Mouse (Mus musculus): ENCODE measurements around the gene Prkch. TPM values are rescaled to one million over a fixed set of nuclear protein-coding genes. Genes with fewer than 3 reads are reported as not detected.
A peak's percentile ranks its signal among the peaks of the same experiment; 100 is the strongest.

The Prkch gene
- total and polyA plus RNA-seq, 2 experiments from 2014 or later, result 10.4 to 16.7 TPM

GRCm38 (mm10) chr12:73672007-73672406 lies 87.4 kb downstream of the Prkch start:
- WGBS, result 12% methylated on average over 4 of the region's 4 CpGs
- H3K27me3 ChIP-seq (ENCODE audit: insufficient read depth, low read length), result no peaks in the 10 kb centered on the region
- no peaks in the 10 kb centered on the region for H3K36me3 ChIP-seq (ENCODE audit: insufficient read depth)
- no peak for TF ChIP-seq CTCF (IDR thresholded peaks at IDR 0.05; ENCODE audit: low read depth)
- H3K4me1 ChIP-seq (ENCODE audit: insufficient read depth), result no peaks in the 10 kb centered on the region; the same call in 1 of the 2 replicates
- peak; percentile 43 for DNase-seq
- no peaks in the 10 kb centered on the region for H3K9me3 ChIP-seq (ENCODE audit: low read length)
- H3K4me3 ChIP-seq (ENCODE audit: low read depth, low read length), result no peak overlapping the region
- ATAC-seq, result no peak
- H3K9ac ChIP-seq, result no peak overlapping the region
- no peak overlapping the region for H3K27ac ChIP-seq (ENCODE audit: low read depth, low read length)
- H3K4me2 ChIP-seq (ENCODE audit: low read depth), result no peak overlapping the region

- no peak for TF ChIP-seq CTCF (IDR thresholded peaks at IDR 0.05; ENCODE audit: low read depth)
- Histone ChIP-seq H3K27ac (ENCODE audit: low read depth, low read length) (no peak overlapping the region), H3K4me2 (ENCODE audit: low read depth) (no peak overlapping the region), H3K4me1 (ENCODE audit: insufficient read depth) (no peaks in the 10 kb centered on the region; the same call in 1 of the 2 replicates), H3K9ac (no peak overlapping the region), H3K4me3 (ENCODE audit: low read depth, low read length) (no peak overlapping the region), H3K9me3 (ENCODE audit: low read length) (no peaks in the 10 kb centered on the region), H3K27me3 (ENCODE audit: insufficient read depth, low read length) (no peaks in the 10 kb centered on the region), H3K36me3 (ENCODE audit: insufficient read depth) (no peaks in the 10 kb centered on the region)
- 72% methylated on average over 7 of the region's 7 CpGs for WGBS
- DNase-seq, result peak; percentile 50
- ATAC-seq, result peak; percentile 58; the same call in 1 of the 2 replicates
Measured at GRCm38 (mm10) chr12:73673783-73674182, 89.2 kb downstream of the Prkch start.

GRCm38 (mm10) chr12:73675212-73675611 lies 90.6 kb downstream of the Prkch start:
- Histone ChIP-seq H3K9ac (no peak overlapping the region), H3K36me3 (ENCODE audit: insufficient read depth) (no peaks in the 10 kb centered on the region), H3K4me2 (ENCODE audit: low read depth) (no peak overlapping the region), H3K4me3 (ENCODE audit: low read depth, low read length) (no peak overlapping the region), H3K27me3 (ENCODE audit: insufficient read depth, low read length) (no peaks in the 10 kb centered on the region), H3K27ac (ENCODE audit: low read depth, low read length) (no peak overlapping the region), H3K9me3 (ENCODE audit: low read length) (no peaks in the 10 kb centered on the region), H3K4me1 (ENCODE audit: insufficient read depth) (no peaks in the 10 kb centered on the region; the same call in 1 of the 2 replicates)
- DNase-seq (no peak), ATAC-seq (no peak)
- WGBS, result 46% methylated on average over 4 of the region's 4 CpGs
- TF ChIP-seq CTCF (IDR thresholded peaks at IDR 0.05; ENCODE audit: low read depth), result no peak

GRCm38 (mm10) chr12:73679400-73679801 lies 94.8 kb downstream of the Prkch start:
- Histone ChIP-seq H3K9ac (no peak overlapping the region), H3K36me3 (ENCODE audit: insufficient read depth) (no peaks in the 10 kb centered on the region), H3K27me3 (ENCODE audit: insufficient read depth, low read length) (no peaks in the 10 kb centered on the region), H3K27ac (ENCODE audit: low read depth, low read length) (no peak overlapping the region), H3K4me3 (ENCODE audit: low read depth, low read length) (no peak overlapping the region), H3K4me1 (ENCODE audit: insufficient read depth) (no peaks in the 10 kb centered on the region), H3K4me2 (ENCODE audit: low read depth) (no peak overlapping the region), H3K9me3 (ENCODE audit: low read length) (no peaks in the 10 kb centered on the region)
- WGBS, result 24% methylated on average over 7 of the region's 7 CpGs
- ATAC-seq, result no peak
- no peak for DNase-seq
- TF ChIP-seq CTCF (IDR thresholded peaks at IDR 0.05; ENCODE audit: low read depth), result no peak

- Histone ChIP-seq H3K9me3 (ENCODE audit: low read length) (no peaks in the 10 kb centered on the region), H3K27me3 (ENCODE audit: insufficient read depth, low read length) (no peaks in the 10 kb centered on the region), H3K36me3 (ENCODE audit: insufficient read depth) (no peaks in the 10 kb centered on the region), H3K27ac (ENCODE audit: low read depth, low read length) (no peak overlapping the region), H3K9ac (no peak overlapping the region), H3K4me3 (ENCODE audit: low read depth, low read length) (no peak overlapping the region), H3K4me2 (ENCODE audit: low read depth) (no peak overlapping the region), H3K4me1 (ENCODE audit: insufficient read depth) (no peaks in the 10 kb centered on the region)
- ATAC-seq, result no peak
- DNase-seq, result no peak
- no peak for TF ChIP-seq CTCF (IDR thresholded peaks at IDR 0.05; ENCODE audit: low read depth)
- 67% methylated on average over 7 of the region's 7 CpGs for WGBS
Measured at GRCm38 (mm10) chr12:73682921-73683346, 98.3 kb downstream of the Prkch start.

GRCm38 (mm10) chr12:73685875-73686274 lies 101.3 kb downstream of the Prkch start:
- WGBS, result 61% methylated on average over 13 of the region's 13 CpGs
- H3K4me2 ChIP-seq (ENCODE audit: low read depth), result no peak overlapping the region
- H3K36me3 ChIP-seq (ENCODE audit: insufficient read depth), result no peaks in the 10 kb centered on the region
- ATAC-seq (no peak), DNase-seq (no peak)
- TF ChIP-seq CTCF (IDR thresholded peaks at IDR 0.05; ENCODE audit: low read depth), result no peak
- no peaks in the 10 kb centered on the region for H3K4me1 ChIP-seq (ENCODE audit: insufficient read depth)
- no peak overlapping the region for H3K27ac ChIP-seq (ENCODE audit: low read depth, low read length)
- no peak overlapping the region for H3K9ac ChIP-seq
- H3K27me3 ChIP-seq (ENCODE audit: insufficient read depth, low read length), result no peaks in the 10 kb centered on the region
- H3K9me3 ChIP-seq (ENCODE audit: low read length), result no peaks in the 10 kb centered on the region
- no peak overlapping the region for H3K4me3 ChIP-seq (ENCODE audit: low read depth, low read length)

GRCm38 (mm10) chr12:73686456-73686855 lies 101.9 kb downstream of the Prkch start:
- no peak for DNase-seq
- TF ChIP-seq CTCF (IDR thresholded peaks at IDR 0.05; ENCODE audit: low read depth), result no peak
- Histone ChIP-seq H3K36me3 (ENCODE audit: insufficient read depth) (no peaks in the 10 kb centered on the region), H3K4me3 (ENCODE audit: low read depth, low read length) (no peak overlapping the region), H3K4me1 (ENCODE audit: insufficient read depth) (no peaks in the 10 kb centered on the region), H3K27ac (ENCODE audit: low read depth, low read length) (no peak overlapping the region), H3K9ac (no peak overlapping the region), H3K9me3 (ENCODE audit: low read length) (no peaks in the 10 kb centered on the region), H3K27me3 (ENCODE audit: insufficient read depth, low read length) (no peaks in the 10 kb centered on the region), H3K4me2 (ENCODE audit: low read depth) (no peak overlapping the region)
- WGBS, result 92% methylated on average over 5 of the region's 5 CpGs
- ATAC-seq, result no peak
